In the genomic region with DNA sequence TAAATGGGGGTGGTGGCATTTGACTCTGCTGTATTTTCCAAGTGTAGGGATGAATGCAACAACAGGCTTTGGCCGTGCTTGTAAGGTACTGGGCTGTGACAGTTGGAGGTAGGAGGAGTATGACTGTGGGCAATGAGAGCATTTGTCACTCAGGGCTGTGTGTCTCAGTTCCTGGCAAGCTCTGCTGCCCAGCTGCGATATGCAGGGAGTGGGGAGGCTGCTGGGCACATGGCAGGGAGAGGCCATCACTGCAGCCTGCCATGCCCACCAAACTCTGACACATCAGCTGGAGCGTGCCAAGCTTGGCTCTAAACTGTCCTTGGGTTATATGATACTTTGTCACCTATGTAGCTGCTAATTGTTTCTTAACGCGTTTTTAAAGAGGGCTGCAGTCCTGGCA, we compare ENCODE assay signal across 12 mouse cellular contexts. TPM values are rescaled to one million over a fixed set of nuclear protein-coding genes. Genes with fewer than 3 reads are reported as not detected.
A peak's percentile ranks its signal among the peaks of the same experiment; 100 is the strongest.
DNase-seq lines count a peak whose midpoint lies in the region; ATAC-seq and TF ChIP-seq lines count a peak whose summit lies in the region.
"Had no signal": no experiment of that assay in that cellular context is flagged by ENCODE, and none has a peak within 500 bp of the region (broad histone marks: within the 10 kb centered on the region; RNA-seq: fewer than 3 reads in every experiment).

No protein-coding gene starts in this region.

- H3K4me3 ChIP-seq in kidney, embryonic 16.5 days (ENCODE audit: low read length) = no peak overlapping the region
- H3K4me3 ChIP-seq in myocyte = no peak overlapping the region
- no peak overlapping the region for H3K4me3 ChIP-seq in intestine, embryonic 16.5 days (ENCODE audit: low read length)
- H3K4me3 ChIP-seq in liver, embryonic 12.5 days = no peak overlapping the region
- H3K4me3 ChIP-seq: embryonic facial prominence, embryonic 12.5 days; heart, embryonic 10.5 days; liver, embryonic 15.5 days; midbrain, embryonic 13.5 days had no signal

- DNase-seq in kidney, postnatal 14 days = no peak
- peak; percentile 23 for DNase-seq in cerebellum, adult 9-11 months
- DNase-seq in layer of hippocampus, adult 11-12 months (ENCODE audit: low spot score) = peak; percentile 74
- DNase-seq: kidney, adult 8-10 months had no signal

- ATAC-seq in kidney, embryonic 16.5 days (ENCODE audit: low FRiP score, low TSS enrichment) = peak; percentile 70
- no peak; the same call in 1 of the 2 replicates for ATAC-seq in intestine, embryonic 16.5 days
- no peak for ATAC-seq in liver, embryonic 12.5 days
- ATAC-seq: midbrain, embryonic 13.5 days had no signal

- no peaks in the 10 kb centered on the region for H3K36me3 ChIP-seq in kidney, embryonic 16.5 days (ENCODE audit: insufficient read depth, low read length)
- H3K36me3 ChIP-seq in myocyte (ENCODE audit: control insufficient read depth, insufficient read depth) = no peaks in the 10 kb centered on the region
- no peaks in the 10 kb centered on the region for H3K36me3 ChIP-seq in intestine, embryonic 16.5 days (ENCODE audit: control insufficient read depth, insufficient read depth, low read length)
- no peaks in the 10 kb centered on the region for H3K36me3 ChIP-seq in liver, embryonic 12.5 days
- H3K36me3 ChIP-seq: embryonic facial prominence, embryonic 12.5 days; heart, embryonic 10.5 days; liver, embryonic 15.5 days; midbrain, embryonic 13.5 days had no signal

- no peaks in the 10 kb centered on the region for H3K4me1 ChIP-seq in kidney, embryonic 16.5 days (ENCODE audit: insufficient read depth, low read length)
- H3K4me1 ChIP-seq in intestine, embryonic 16.5 days (ENCODE audit: control insufficient read depth, insufficient read depth, low read length) = no peaks in the 10 kb centered on the region
- no peaks in the 10 kb centered on the region for H3K4me1 ChIP-seq in liver, embryonic 12.5 days
- H3K4me1 ChIP-seq: embryonic facial prominence, embryonic 12.5 days; heart, embryonic 10.5 days; liver, embryonic 15.5 days had no signal

- no peak for TF ChIP-seq POLR2A in myocyte (IDR thresholded peaks at IDR 0.05; ENCODE audit: insufficient read length, low read depth)

- no peaks in the 10 kb centered on the region for H3K27me3 ChIP-seq in kidney, embryonic 16.5 days (ENCODE audit: insufficient read depth, low read length)
- no peaks in the 10 kb centered on the region for H3K27me3 ChIP-seq in myocyte (ENCODE audit: control insufficient read depth, insufficient read depth, insufficient read length)
- H3K27me3 ChIP-seq in intestine, embryonic 16.5 days (replicated peaks; ENCODE audit: control insufficient read depth, insufficient read depth, low read length) = no peaks in the 10 kb centered on the region
- H3K27me3 ChIP-seq in liver, embryonic 12.5 days (replicated peaks) = no peaks in the 10 kb centered on the region
- H3K27me3 ChIP-seq: embryonic facial prominence, embryonic 12.5 days; liver, embryonic 15.5 days; midbrain, embryonic 13.5 days had no signal

- no peak overlapping the region for H3K27ac ChIP-seq in kidney, embryonic 16.5 days (ENCODE audit: low read length)
- no peak overlapping the region for H3K27ac ChIP-seq in intestine, embryonic 16.5 days (ENCODE audit: low read length)
- no peak overlapping the region for H3K27ac ChIP-seq in liver, embryonic 12.5 days
- H3K27ac ChIP-seq: embryonic facial prominence, embryonic 12.5 days; heart, embryonic 10.5 days; liver, embryonic 15.5 days; midbrain, embryonic 13.5 days had no signal

- 50% methylated on average over 5 of the region's 5 CpGs for WGBS in kidney, embryonic 16.5 days
- 72% methylated on average over 5 of the region's 5 CpGs for WGBS in intestine, embryonic 16.5 days
- 71% methylated on average over 5 of the region's 5 CpGs for WGBS in liver, embryonic 12.5 days (ENCODE audit: insufficient replicate concordance)

- H3ac ChIP-seq in myocyte (ENCODE audit: control insufficient read depth, insufficient read length) = no peak overlapping the region

- no peak overlapping the region for H3K9ac ChIP-seq in kidney, embryonic 16.5 days (replicated peaks; ENCODE audit: low read length)
- H3K9ac ChIP-seq in intestine, embryonic 16.5 days (ENCODE audit: low read depth, low read length) = no peak overlapping the region
- no peak overlapping the region for H3K9ac ChIP-seq in liver, embryonic 12.5 days
- H3K9ac ChIP-seq: embryonic facial prominence, embryonic 12.5 days; liver, embryonic 15.5 days; midbrain, embryonic 13.5 days had no signal

- H3K9me3 ChIP-seq in kidney, embryonic 16.5 days (ENCODE audit: low read length) = no peaks in the 10 kb centered on the region
- no peaks in the 10 kb centered on the region for H3K9me3 ChIP-seq in intestine, embryonic 16.5 days (ENCODE audit: control insufficient read depth, low read length)
- no peaks in the 10 kb centered on the region for H3K9me3 ChIP-seq in liver, embryonic 12.5 days (replicated peaks)
- H3K9me3 ChIP-seq: embryonic facial prominence, embryonic 12.5 days; heart, embryonic 10.5 days; liver, embryonic 15.5 days; midbrain, embryonic 13.5 days had no signal

- H3K79me2 ChIP-seq in myocyte (ENCODE audit: control insufficient read depth, insufficient read depth) = no peaks in the 10 kb centered on the region

- no peak overlapping the region for H3K4me2 ChIP-seq in kidney, embryonic 16.5 days (replicated peaks; ENCODE audit: low read depth, low read length)
- H3K4me2 ChIP-seq in myocyte (ENCODE audit: low read depth) = no peak overlapping the region
- no peak overlapping the region for H3K4me2 ChIP-seq in intestine, embryonic 16.5 days (ENCODE audit: low read depth, low read length)
- no peak overlapping the region for H3K4me2 ChIP-seq in liver, embryonic 12.5 days
- H3K4me2 ChIP-seq: embryonic facial prominence, embryonic 12.5 days; liver, embryonic 15.5 days; midbrain, embryonic 13.5 days had no signal

TF ChIP-seq in myocyte, 11 proteins besides CTCF, POLR2A, EP300 and RAD21:
- TF ChIP-seq CEBPB (IDR thresholded peaks at IDR 0.05; ENCODE audit: insufficient read depth, poor library complexity, severe bottlenecking) = no peak
- TF ChIP-seq MAX (IDR thresholded peaks at IDR 0.05; ENCODE audit: low read depth) = no peak
- TF ChIP-seq REST (IDR thresholded peaks at IDR 0.05; ENCODE audit: insufficient read depth, insufficient read length) = no peak
- no peak for TF ChIP-seq POLR2AphosphoS2 (IDR thresholded peaks at IDR 0.05; ENCODE audit: insufficient read length, low read depth)
- peak; percentile 29 for TF ChIP-seq TCF3 (IDR thresholded peaks at IDR 0.05; ENCODE audit: insufficient read length, low read depth)
- peak; percentile 11 to 87 (median 22) for TF ChIP-seq MYOG (IDR thresholded peaks at IDR 0.05; ENCODE audit: control insufficient read depth in 1 of 3, insufficient read depth in 1 of 3, insufficient read length in 2 of 3, low read depth in 2 of 3)
- no peak for TF ChIP-seq SRF (IDR thresholded peaks at IDR 0.05; ENCODE audit: control insufficient read depth, insufficient read length, low read depth)
- no peak for TF ChIP-seq E2F4 (IDR thresholded peaks at IDR 0.05; ENCODE audit: insufficient read depth)
- TF ChIP-seq USF1 (IDR thresholded peaks at IDR 0.05; ENCODE audit: low read depth) = no peak
- TF ChIP-seq TCF12 (IDR thresholded peaks at IDR 0.05; ENCODE audit: insufficient read depth, poor library complexity, severe bottlenecking) = no peak
- TF ChIP-seq MYOD1 (IDR thresholded peaks at IDR 0.05; ENCODE audit: control insufficient read depth in 1 of 3, insufficient read length in 2 of 3, low read depth in 2 of 3) = peak in 1 of 3 experiments; percentile 81

RNA-seq across cellular contexts. Expression of gene Plcl1, which starts 48.4 kb away (rescaled TPM):
- polyA plus RNA-seq in kidney, embryonic 16.5 days (2015; fragmentation: Nextera tagmentation; extraction: Ambion mirVana) = 3.9 and 4.5 TPM in 2 replicates
- 1.00 TPM for polyA plus RNA-seq in myocyte (2012; fragmentation: generic; extraction: Trizol)
- 1.5 TPM in 2 replicates for polyA plus RNA-seq in intestine, embryonic 16.5 days (2015; fragmentation: Nextera tagmentation; extraction: Ambion mirVana)
- polyA plus RNA-seq in liver, embryonic 12.5 days (2016; fragmentation: Nextera tagmentation; extraction: Ambion mirVana) = 0.25 and 0.37 TPM in 2 replicates
